Mouse (Mus musculus) retina, adult 2 months (tissue): ENCODE data around the gene Rps11.
A peak's percentile ranks its signal among the peaks of the same experiment; 100 is the strongest.
"Not testable (repeated sequence)": the region's sequence is repeated elsewhere in the genome, so short reads cannot be mapped to it uniquely, and the experiment has no call there.

ENCODE experiments used
- DNase-seq: peaks from one replicate; pipeline ENCODE4 v3.0.0-alpha.2; 2012; ENCODE audit warnings: low read depth, low spot score

The Rps11 gene

GRCm38 (mm10) chr7:45154096-45154992 lies 30.1 kb upstream of the Rps11 start, which contains the start of the genes Pih1d1 and Aldh16a1:
Gene Pih1d1, plus strand, starts transcription at chr7:45154303.
Gene Aldh16a1, minus strand, starts transcription at chr7:45154584.
- DNase-seq: peak; percentile 91

- DNase-seq: no peak
Observed at GRCm38 (mm10) chr7:45153586-45153985, 29.3 kb upstream of the Rps11 start.

GRCm38 (mm10) chr7:45153052-45153451 lies 28.8 kb upstream of the Rps11 start:
- DNase-seq: not testable (repeated sequence)

GRCm38 (mm10) chr7:45151303-45151702 lies 27.1 kb upstream of the Rps11 start:
- DNase-seq: no peak

- DNase-seq: no peak
Observed at GRCm38 (mm10) chr7:45150321-45150720, 26.1 kb upstream of the Rps11 start.

GRCm38 (mm10) chr7:45149545-45149944 lies 25.3 kb upstream of the Rps11 start:
- DNase-seq: no peak

GRCm38 (mm10) chr7:45148534-45149098 lies 24.4 kb upstream of the Rps11 start:
- no peak for DNase-seq

GRCm38 (mm10) chr7:45147899-45148298 lies 23.7 kb upstream of the Rps11 start:
- DNase-seq: no peak

- DNase-seq: no peak
Observed at GRCm38 (mm10) chr7:45147267-45147666, 23.0 kb upstream of the Rps11 start.

- DNase-seq: no peak
Observed at GRCm38 (mm10) chr7:45145460-45145859, 21.2 kb upstream of the Rps11 start.

- no peak for DNase-seq
Observed at GRCm38 (mm10) chr7:45144368-45145174, 20.3 kb upstream of the Rps11 start.

- DNase-seq: no peak
Observed at GRCm38 (mm10) chr7:45141914-45142313, 17.7 kb upstream of the Rps11 start.

GRCm38 (mm10) chr7:45141319-45141718 lies 17.1 kb upstream of the Rps11 start:
- DNase-seq: no peak

GRCm38 (mm10) chr7:45139904-45140723 lies 15.9 kb upstream of the Rps11 start:
- no peak for DNase-seq

- no peak for DNase-seq
Observed at GRCm38 (mm10) chr7:45138403-45138802, 14.2 kb upstream of the Rps11 start.

GRCm38 (mm10) chr7:45137171-45138006 lies 13.2 kb upstream of the Rps11 start:
- no peak for DNase-seq

- DNase-seq: peak; percentile 50
Observed at GRCm38 (mm10) chr7:45135993-45136567, 11.8 kb upstream of the Rps11 start, which contains the start of the genes Gm45713 and Flt3l. Gene Gm45713, minus strand, starts transcription at chr7:45136231. Gene Flt3l, minus strand, starts transcription at chr7:45136432.

GRCm38 (mm10) chr7:45135370-45135769 lies 11.1 kb upstream of the Rps11 start:
- no peak for DNase-seq

GRCm38 (mm10) chr7:45134544-45135026 lies 10.3 kb upstream of the Rps11 start:
- DNase-seq: no peak
